Mouse (Mus musculus): ENCODE measurements at regions not wholly inside any gene's neighbourhood (a gene's known extent, or its start where the extent isn't known, plus 50 kb on each side); places are given as distances from the start of the nearest gene placed in this dataset.

- TF ChIP-seq CTCF (IDR thresholded peaks at IDR 0.05; ENCODE audit: low read depth), result no peak
- no peak for TF ChIP-seq EP300 (optimal IDR thresholded peaks at IDR 0.05)
Measured at GRCm38 (mm10) chr1:52397460-52397859, 103.0 kb downstream of the Nab1 start.
